Mouse (Mus musculus): ENCODE results near the gene Dpm3. TPM values are rescaled to one million over a fixed set of nuclear protein-coding genes. Genes with fewer than 3 reads are reported as not detected.
A peak's percentile ranks its signal among the peaks of the same experiment; 100 is the strongest.

Gene Dpm3
- polyA plus RNA-seq, 1 experiment from 2014 or later: 161 TPM

DNA sequence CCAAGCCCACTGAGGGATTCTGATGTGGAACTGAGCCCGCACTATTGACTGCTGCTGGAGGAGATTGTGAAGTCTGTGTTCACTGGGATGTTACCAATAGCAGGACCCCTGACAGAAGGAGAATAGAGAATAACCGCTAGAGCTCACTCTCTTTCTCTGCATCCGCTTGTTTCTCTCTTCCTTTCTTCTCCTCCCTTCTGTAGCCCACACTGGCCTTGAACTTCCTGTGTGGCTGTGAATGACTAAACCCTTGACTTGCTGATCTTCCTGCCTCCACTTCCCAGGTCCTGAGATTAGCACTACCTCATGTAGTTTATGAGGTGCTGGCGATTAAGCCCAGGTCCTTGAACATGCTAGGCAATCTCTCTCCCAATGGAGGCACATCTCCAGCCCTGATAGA, 11.7 kb upstream of the Dpm3 start:
- H3K9ac ChIP-seq: no peak overlapping the region
- WGBS: 83% methylated on average over 4 of the region's 4 CpGs
- H3K27ac ChIP-seq: no peak overlapping the region
- H3K4me1 ChIP-seq: peaks cover 58% of the 10 kb centered on the region
- no peaks in the 10 kb centered on the region for H3K9me3 ChIP-seq
- peak overlapping the region; percentile 83 for H3K4me3 ChIP-seq
- H3K4me2 ChIP-seq: peak overlapping the region; percentile 82
- no peak for ATAC-seq (ENCODE audit: insufficient number of reproducible peaks, low FRiP score, low TSS enrichment, low read depth)
- H3K27me3 ChIP-seq: no peaks in the 10 kb centered on the region
- H3K36me3 ChIP-seq: peaks cover 18% of the 10 kb centered on the region

DNA sequence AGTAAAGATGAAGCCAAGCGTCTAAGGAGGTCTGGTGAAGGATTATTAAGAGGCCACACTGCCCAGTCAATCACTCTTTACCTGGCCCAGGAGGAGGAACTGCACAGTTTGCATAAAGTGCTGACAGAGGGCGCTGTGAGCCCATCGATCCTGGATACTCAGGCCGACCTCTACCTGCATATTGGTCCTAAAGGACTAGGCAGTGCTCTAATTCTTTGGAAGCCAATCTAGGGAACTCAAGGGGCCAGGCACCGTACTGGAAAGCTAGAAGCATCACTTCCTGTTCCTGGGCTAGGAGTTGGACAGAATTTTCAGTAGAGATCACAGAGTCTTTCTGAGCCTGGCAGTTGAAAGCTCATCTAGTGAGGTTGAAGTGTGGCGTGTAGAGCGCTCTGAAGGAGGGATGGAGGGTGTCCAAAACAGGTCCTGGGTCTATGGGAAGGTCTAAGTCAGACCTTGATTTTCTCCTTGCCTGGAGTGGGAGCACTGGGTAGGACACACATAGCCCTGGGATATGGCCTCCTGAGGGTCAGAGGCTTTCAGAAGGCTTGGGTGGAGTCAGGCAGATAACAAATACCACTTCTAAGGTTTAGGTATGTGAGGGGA, 8.6 kb upstream of the Dpm3 start:
- H3K27ac ChIP-seq: peak overlapping the region; percentile 22; the same call in 1 of the 2 replicates
- WGBS: 16% methylated on average over 7 of the region's 7 CpGs
- H3K4me2 ChIP-seq: no peak overlapping the region
- ATAC-seq (ENCODE audit: insufficient number of reproducible peaks, low FRiP score, low TSS enrichment, low read depth): no peak
- no peaks in the 10 kb centered on the region for H3K9me3 ChIP-seq
- peaks cover 35% of the 10 kb centered on the region for H3K4me1 ChIP-seq
- H3K36me3 ChIP-seq: peaks cover 18% of the 10 kb centered on the region
- no peaks in the 10 kb centered on the region for H3K27me3 ChIP-seq
- H3K9ac ChIP-seq: 0 out of 2 replicates have a peak overlapping the region, but pooled peaks have one; percentile 14
- no peak overlapping the region for H3K4me3 ChIP-seq

DNA sequence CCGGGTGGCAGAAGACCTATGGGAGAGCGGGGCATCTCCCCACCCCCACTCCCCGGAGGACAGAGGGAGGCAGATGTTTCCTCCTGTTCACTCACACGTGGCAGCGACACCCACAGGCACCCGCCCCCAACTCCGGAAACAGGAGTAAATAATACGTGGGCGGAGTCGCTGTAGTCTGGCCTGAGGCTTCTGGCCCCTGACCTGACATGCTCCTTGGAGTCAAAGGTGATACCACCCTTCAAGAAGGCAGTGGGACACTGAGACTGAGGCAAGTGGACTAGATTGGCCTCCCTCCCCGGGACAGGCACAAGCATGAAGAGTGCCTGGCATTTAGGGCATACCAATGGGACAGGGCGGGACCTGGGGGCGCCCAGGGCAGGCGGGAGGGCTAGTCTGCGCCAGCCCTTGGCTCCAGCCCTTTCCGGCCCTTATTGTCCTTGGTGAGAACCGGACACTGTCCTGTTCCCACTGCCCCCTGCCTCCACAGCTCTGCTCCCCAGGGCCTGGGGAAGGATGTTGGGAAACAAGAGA, 7.7 kb upstream of the Dpm3 start:
- Histone ChIP-seq H3K27ac (peak overlapping the region; percentile 11; the same call in 1 of the 2 replicates), H3K36me3 (peaks cover 18% of the 10 kb centered on the region), H3K4me3 (no peak overlapping the region), H3K9me3 (no peaks in the 10 kb centered on the region), H3K27me3 (no peaks in the 10 kb centered on the region), H3K4me1 (peaks cover 31% of the 10 kb centered on the region), H3K9ac (no peak overlapping the region), H3K4me2 (peak overlapping the region; percentile 25)
- WGBS: 6% methylated on average over 17 of the region's 17 CpGs
- no peak for ATAC-seq (ENCODE audit: insufficient number of reproducible peaks, low FRiP score, low TSS enrichment, low read depth)

DNA sequence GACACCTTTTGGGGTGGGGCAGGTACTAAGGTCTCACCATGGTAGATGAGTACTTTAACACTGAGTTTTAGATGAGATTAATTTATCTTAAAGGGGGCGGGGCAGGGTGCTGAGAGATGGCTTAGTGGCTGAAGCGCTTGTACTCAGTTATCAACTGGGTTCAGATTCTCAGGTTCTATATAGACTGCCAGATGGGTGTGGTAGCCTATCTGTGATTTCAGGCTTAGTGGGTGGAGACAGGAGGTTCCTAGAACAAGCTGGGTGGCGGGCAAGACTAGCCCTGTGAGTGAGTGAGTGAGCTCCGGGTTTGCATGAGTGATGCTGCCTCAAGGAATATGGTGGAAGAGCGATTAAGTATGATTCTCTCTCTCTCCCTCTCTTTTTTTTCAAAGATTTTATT, 4.2 kb upstream of the Dpm3 start:
- Histone ChIP-seq H3K9ac (no peak overlapping the region), H3K36me3 (no peaks in the 10 kb centered on the region), H3K27me3 (no peaks in the 10 kb centered on the region), H3K9me3 (no peaks in the 10 kb centered on the region), H3K4me2 (no peak overlapping the region), H3K27ac (no peak overlapping the region), H3K4me3 (no peak overlapping the region), H3K4me1 (peaks cover 21% of the 10 kb centered on the region)
- 83% methylated on average over 5 of the region's 5 CpGs for WGBS
- ATAC-seq (ENCODE audit: insufficient number of reproducible peaks, low FRiP score, low TSS enrichment, low read depth): no peak

DNA sequence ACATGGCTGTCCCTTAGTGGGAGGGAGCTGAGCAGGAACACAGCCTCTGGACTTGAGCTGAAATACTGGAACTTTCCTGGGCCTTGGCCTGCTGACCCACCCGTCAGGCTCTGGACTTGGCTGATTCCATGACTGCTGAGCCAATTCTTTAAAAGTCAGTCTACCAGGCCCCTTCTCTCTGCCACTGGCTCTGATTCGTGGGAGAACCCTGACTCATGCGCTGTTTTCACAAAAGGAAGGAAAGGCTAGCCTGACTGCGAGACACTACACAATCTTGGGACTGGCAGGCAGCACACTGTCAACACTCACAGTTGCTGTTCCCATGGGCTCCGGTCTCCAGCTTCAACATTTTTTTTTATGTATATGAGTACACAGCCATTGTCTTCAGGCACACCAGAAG, 3.0 kb upstream of the Dpm3 start:
- Histone ChIP-seq H3K4me3 (no peak overlapping the region), H3K36me3 (no peaks in the 10 kb centered on the region), H3K9ac (no peak overlapping the region), H3K27me3 (no peaks in the 10 kb centered on the region), H3K4me2 (no peak overlapping the region), H3K9me3 (no peaks in the 10 kb centered on the region), H3K27ac (no peak overlapping the region), H3K4me1 (peaks cover 12% of the 10 kb centered on the region)
- ATAC-seq (ENCODE audit: insufficient number of reproducible peaks, low FRiP score, low TSS enrichment, low read depth): no peak
- WGBS: 82% methylated on average over 5 of the region's 5 CpGs

DNA sequence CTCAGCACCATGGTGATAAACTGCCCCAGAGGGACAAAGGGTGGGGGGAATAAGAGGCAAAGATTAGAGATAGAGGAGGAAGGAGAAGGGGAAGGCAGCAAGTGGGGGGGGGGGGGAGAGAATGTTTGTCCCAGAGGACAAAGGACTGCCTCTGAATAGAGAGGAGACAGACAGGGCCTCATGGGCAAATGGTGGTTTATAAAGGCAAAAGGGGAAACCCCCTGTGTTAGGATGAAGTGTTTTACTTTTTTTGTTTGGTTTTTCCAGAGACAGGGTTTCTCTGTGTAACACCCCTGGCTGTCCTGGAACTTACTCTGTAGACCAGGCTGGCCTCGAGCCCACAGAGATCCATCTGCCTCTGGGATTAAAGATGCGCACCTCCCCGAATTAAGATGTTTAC, 1.1 kb downstream of the Dpm3 start:
- 83% methylated on average over 3 of the region's 3 CpGs for WGBS
- Histone ChIP-seq H3K4me1 (no peaks in the 10 kb centered on the region), H3K9ac (no peak overlapping the region), H3K4me3 (no peak overlapping the region), H3K4me2 (no peak overlapping the region), H3K27me3 (no peaks in the 10 kb centered on the region), H3K9me3 (no peaks in the 10 kb centered on the region), H3K36me3 (no peaks in the 10 kb centered on the region), H3K27ac (no peak overlapping the region)
- no peak for ATAC-seq (ENCODE audit: insufficient number of reproducible peaks, low FRiP score, low TSS enrichment, low read depth)

DNA sequence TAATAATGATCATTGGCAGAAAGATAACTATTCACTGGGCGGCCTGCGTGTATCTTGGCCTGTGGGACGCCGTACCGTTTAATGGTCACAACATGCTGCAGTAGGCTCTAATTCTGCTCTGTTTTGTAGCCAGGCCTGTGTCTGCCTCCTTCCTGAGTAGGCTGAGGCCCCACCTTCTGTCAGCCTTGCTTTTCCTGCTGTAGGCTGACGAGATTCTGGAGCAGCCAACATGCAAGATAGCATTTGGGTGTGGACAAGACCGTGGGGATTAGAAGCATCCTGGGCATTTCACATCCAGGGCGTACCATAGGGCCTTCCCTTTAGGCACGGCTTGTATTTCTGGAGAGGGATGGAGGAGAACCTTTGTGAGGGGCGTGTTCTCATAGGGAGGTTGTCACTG, 3.3 kb downstream of the Dpm3 start:
- 62% methylated on average over 10 of the region's 10 CpGs for WGBS
- no peak overlapping the region for H3K4me2 ChIP-seq
- H3K27me3 ChIP-seq: no peaks in the 10 kb centered on the region
- no peaks in the 10 kb centered on the region for H3K36me3 ChIP-seq
- no peaks in the 10 kb centered on the region for H3K9me3 ChIP-seq
- peaks cover 7% of the 10 kb centered on the region for H3K4me1 ChIP-seq
- no peak overlapping the region for H3K4me3 ChIP-seq
- no peak overlapping the region for H3K9ac ChIP-seq
- no peak for ATAC-seq (ENCODE audit: insufficient number of reproducible peaks, low FRiP score, low TSS enrichment, low read depth)
- no peak overlapping the region for H3K27ac ChIP-seq

DNA sequence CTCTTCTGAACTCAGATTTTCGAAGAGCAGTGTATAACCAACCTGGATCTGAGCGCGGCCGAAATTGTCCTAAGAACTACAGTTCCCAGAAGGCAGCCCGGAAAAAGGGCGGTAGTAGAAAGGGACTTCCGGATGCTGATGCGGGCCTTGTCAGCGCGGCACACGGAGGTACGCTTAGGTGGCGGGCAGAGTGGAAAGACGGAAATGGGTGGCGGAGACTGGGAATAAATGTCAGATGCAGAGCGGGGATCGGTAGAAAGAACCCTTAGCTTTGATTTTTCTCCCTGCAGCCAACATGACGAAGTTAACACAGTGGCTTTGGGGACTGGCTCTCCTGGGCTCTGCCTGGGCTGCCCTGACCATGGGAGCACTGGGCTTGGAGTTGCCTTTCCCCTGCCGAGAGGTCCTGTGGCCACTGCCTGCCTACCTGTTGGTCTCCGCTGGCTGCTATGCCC, 7.3 kb downstream of the Dpm3 start:
- Histone ChIP-seq H3K27ac (peak overlapping the region; percentile 81), H3K4me1 (peaks cover 41% of the 10 kb centered on the region), H3K9ac (peak overlapping the region; percentile 85), H3K36me3 (0 out of 2 replicates have a peak, but pooled peaks cover 2% of the 10 kb centered on the region), H3K4me2 (peak overlapping the region; percentile 62), H3K27me3 (no peaks in the 10 kb centered on the region), H3K4me3 (peak overlapping the region; percentile 65), H3K9me3 (no peaks in the 10 kb centered on the region)
- 1% methylated on average over 20 of the region's 20 CpGs for WGBS
- ATAC-seq (ENCODE audit: insufficient number of reproducible peaks, low FRiP score, low TSS enrichment, low read depth): peak; percentile 82

DNA sequence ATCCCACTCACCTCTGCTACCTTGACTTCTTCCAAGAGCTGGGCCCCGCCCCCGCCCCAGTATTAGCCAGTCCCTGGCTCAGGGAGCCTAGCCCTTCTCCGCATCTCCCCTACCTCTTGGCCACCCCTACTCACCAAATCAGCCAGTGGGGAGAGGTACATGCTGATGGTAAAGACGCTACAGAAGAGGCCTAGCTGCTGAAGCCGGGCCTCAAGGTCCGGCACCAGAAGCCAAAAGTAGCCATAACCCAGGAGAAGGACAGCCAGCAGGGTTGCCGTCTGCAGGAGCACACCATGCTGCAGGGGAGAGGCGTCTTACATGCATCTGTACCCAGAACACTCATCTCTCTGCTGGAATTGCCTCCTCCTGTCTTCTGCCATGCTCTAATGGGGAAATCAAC, 9.8 kb downstream of the Dpm3 start:
- Histone ChIP-seq H3K4me1 (peaks cover 46% of the 10 kb centered on the region), H3K27ac (peak overlapping the region; percentile 94), H3K36me3 (peaks cover 22% of the 10 kb centered on the region), H3K4me2 (peak overlapping the region; percentile 57; the same call in 1 of the 2 replicates), H3K27me3 (no peaks in the 10 kb centered on the region), H3K4me3 (peak overlapping the region; percentile 12; the same call in 1 of the 2 replicates), H3K9ac (no peak overlapping the region), H3K9me3 (no peaks in the 10 kb centered on the region)
- no peak for ATAC-seq (ENCODE audit: insufficient number of reproducible peaks, low FRiP score, low TSS enrichment, low read depth)
- 60% methylated on average over 8 of the region's 8 CpGs for WGBS

DNA sequence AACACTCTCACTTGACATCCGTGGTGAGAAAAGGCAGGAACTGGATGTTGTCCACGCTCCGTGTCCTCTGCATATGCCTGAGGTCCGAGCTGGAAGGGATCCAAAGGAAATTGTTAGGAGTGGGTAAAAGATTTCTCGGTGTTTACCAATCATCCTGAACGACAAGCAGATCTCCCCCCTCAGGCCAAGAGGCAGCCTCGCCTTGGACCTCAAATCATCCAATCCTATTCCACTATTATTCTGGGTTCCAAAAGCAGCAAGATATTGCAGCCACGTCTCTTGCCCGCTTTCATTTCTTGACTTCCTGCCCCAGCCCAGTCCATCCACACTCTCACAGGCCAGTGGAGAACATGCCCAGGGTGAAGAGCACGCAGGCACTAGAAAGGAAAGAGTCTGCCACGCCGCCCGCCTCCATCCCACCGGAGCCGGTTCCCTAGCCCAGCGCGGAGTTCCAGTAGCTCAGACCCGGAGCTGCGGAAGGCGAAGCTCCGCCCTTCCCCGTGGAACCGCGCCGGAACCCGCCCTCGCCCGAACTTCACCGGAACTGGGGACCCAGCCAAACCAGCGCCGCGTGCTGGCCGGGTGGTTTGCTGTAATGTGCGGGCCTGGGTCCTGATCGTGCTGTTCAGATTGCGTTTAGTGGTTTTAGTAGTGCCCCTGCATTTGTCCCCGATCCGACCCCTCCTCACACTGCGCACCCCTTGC, 11.0 kb downstream of the Dpm3 start, which contains the start of gene Slc50a1:
TSS of gene Slc50a1 (minus strand) at position 520 of the 705 bp plus-strand sequence.
- Histone ChIP-seq H3K4me2 (peak within 1 kb of the TSS; percentile 57), H3K9me3 (no peaks in the 10 kb centered on the region), H3K9ac (peak within 1 kb of the TSS; percentile 65), H3K27me3 (no peaks in the 10 kb centered on the region), H3K27ac (peak within 1 kb of the TSS; percentile 94), H3K4me3 (peak within 1 kb of the TSS; percentile 57), H3K4me1 (peaks cover 46% of the 10 kb centered on the region), H3K36me3 (peaks cover 32% of the 10 kb centered on the region)
- ATAC-seq (ENCODE audit: insufficient number of reproducible peaks, low FRiP score, low TSS enrichment, low read depth): 0 out of 2 replicates have a peak, but pooled peaks have one; percentile 25
- WGBS: 4% methylated on average over 39 of the region's 39 CpGs

DNA sequence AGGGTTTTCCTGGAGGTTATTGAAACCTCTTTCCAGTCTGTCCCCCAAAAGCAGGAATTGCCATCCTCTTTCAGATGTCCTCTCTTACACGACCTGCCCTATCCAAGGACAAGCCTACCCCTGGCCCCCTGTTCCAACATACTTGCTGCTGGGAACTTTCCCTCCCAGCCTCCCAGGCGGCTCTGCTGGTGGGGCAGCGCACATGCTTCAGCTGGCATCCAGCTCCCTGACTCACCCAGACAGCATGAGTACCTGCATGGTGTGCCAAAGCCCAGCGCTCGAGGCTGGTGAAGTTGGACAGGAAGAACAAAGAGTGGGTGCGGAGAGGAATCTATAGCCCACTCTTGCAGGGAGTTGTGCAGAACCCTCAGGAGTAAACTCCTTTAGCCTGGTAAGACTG, 11.7 kb downstream of the Dpm3 start:
- Histone ChIP-seq H3K27me3 (no peaks in the 10 kb centered on the region), H3K4me1 (peaks cover 46% of the 10 kb centered on the region), H3K27ac (peak overlapping the region; percentile 94), H3K36me3 (peaks cover 39% of the 10 kb centered on the region), H3K4me3 (peak overlapping the region; percentile 57), H3K4me2 (peak overlapping the region; percentile 57), H3K9me3 (no peaks in the 10 kb centered on the region), H3K9ac (peak overlapping the region; percentile 65; the same call in 1 of the 2 replicates)
- no peak for ATAC-seq (ENCODE audit: insufficient number of reproducible peaks, low FRiP score, low TSS enrichment, low read depth)
- 55% methylated on average over 6 of the region's 6 CpGs for WGBS

DNA sequence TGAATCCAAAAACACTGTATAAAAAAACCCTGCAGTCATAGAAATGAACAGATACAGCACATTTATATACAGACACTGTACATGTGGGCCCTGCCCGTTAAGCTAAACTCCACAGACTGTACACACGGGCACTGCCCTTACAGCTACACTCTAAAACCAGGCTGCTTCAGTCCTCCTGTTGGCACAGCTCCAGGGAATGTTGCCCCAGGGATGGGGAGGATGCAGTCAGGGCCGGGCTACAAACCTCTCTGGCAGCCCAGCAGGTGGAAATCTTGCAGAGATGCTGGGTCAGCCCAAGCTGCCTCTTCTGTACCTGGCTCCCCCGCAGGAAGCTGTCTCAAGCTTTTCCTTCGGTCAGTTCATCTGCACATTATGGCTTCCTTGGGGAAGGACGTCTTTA, 12.6 kb downstream of the Dpm3 start:
- Histone ChIP-seq H3K27me3 (no peaks in the 10 kb centered on the region), H3K9me3 (no peaks in the 10 kb centered on the region), H3K36me3 (peaks cover 43% of the 10 kb centered on the region), H3K9ac (no peak overlapping the region), H3K4me3 (no peak overlapping the region), H3K27ac (no peak overlapping the region), H3K4me1 (peaks cover 49% of the 10 kb centered on the region), H3K4me2 (no peak overlapping the region)
- ATAC-seq (ENCODE audit: insufficient number of reproducible peaks, low FRiP score, low TSS enrichment, low read depth): no peak
- WGBS: 40% methylated on average over 6 of the region's 6 CpGs

All from limb, embryonic 15.5 days (tissue).